Mouse (Mus musculus): ENCODE results near the gene Dimt1.
"Not testable (repeated sequence)": the region's sequence is repeated elsewhere in the genome, so short reads cannot be mapped to it uniquely, and the experiment has no call there.

The Dimt1 gene

GRCm38 (mm10) chr13:106960557-106960956 is 13.6 kb downstream of the Dimt1 start:
- in situ Hi-C loops (cut with MboI, MseI): no loop called here

GRCm38 (mm10) chr13:106961496-106961895 is 14.6 kb downstream of the Dimt1 start:
- in situ Hi-C loops (cut with MboI, MseI): no loop called here

GRCm38 (mm10) chr13:106996891-106997290 is 50.0 kb downstream of the Dimt1 start:
- in situ Hi-C loops (cut with MboI, MseI): no loop called here

- in situ Hi-C loops (cut with MboI, MseI): not testable (repeated sequence)
These were observed 50.6 kb downstream of the Dimt1 start for GRCm38 (mm10) chr13:106997557-106997956.

- in situ Hi-C loops (cut with MboI, MseI): no loop called here
These were observed 51.1 kb downstream of the Dimt1 start for GRCm38 (mm10) chr13:106998026-106998425.

GRCm38 (mm10) chr13:106998671-106999070 is 51.7 kb downstream of the Dimt1 start:
- in situ Hi-C loops (cut with MboI, MseI): no loop called here

- in situ Hi-C loops (cut with MboI, MseI): no loop called here
These were observed 56.3 kb downstream of the Dimt1 start for GRCm38 (mm10) chr13:107003211-107003610.

- in situ Hi-C loops (cut with MboI, MseI): loop anchor here (5.0 kb wide), 1 partner anchor 66 kb away; no protein-coding TSS in a partner anchor
These were observed 61.2 kb downstream of the Dimt1 start for GRCm38 (mm10) chr13:107008174-107008573.

Measured in regulatory T cell (primary cell).